Mouse (Mus musculus) olfactory bulb, adult 2 months (tissue): ENCODE data around the gene Scgb1c1.

ENCODE experiments used
- CTCF ChIP-seq: fragments of 200-500 bp; IDR thresholded peaks from 2 replicates; pipeline ENCODE4 v1.5.1; 2012; ENCODE audit warnings: low read depth, mild to moderate bottlenecking, low read length, moderate library complexity; ENCODE audit not compliant: insufficient read depth
- POLR2A ChIP-seq: fragments of 200-500 bp; IDR thresholded peaks from 2 replicates; pipeline ENCODE4 v1.6.1; 2012; ENCODE audit warnings: mild to moderate bottlenecking, low read depth, low read length, moderate library complexity; ENCODE audit not compliant: insufficient read depth

- no peak for TF ChIP-seq POLR2A
- no peak for TF ChIP-seq CTCF
These were observed 336 bp downstream of the Scgb1c1 start for GRCm38 (mm10) chr7:140845683-140846082.
